ENCODE assay signal across 25 mouse cellular contexts in genomic region chr11:97737600-97737999, GRCm38 (mm10). TPM values are rescaled to one million over a fixed set of nuclear protein-coding genes. Genes with fewer than 3 reads are reported as not detected.
DNase-seq lines count a peak whose midpoint lies in the region; ATAC-seq and TF ChIP-seq lines count a peak whose summit lies in the region.
"Had no signal": no experiment of that assay in that cellular context is flagged by ENCODE, and none has a peak within 500 bp of the region (broad histone marks: within the 10 kb centered on the region; RNA-seq: fewer than 3 reads in every experiment).

No protein-coding gene starts in this region.

- H3K4me3 ChIP-seq in cerebellum, adult 2 months (replicated peaks; ENCODE audit: insufficient read depth, low read depth, low read length) = no peak overlapping the region
- H3K4me3 ChIP-seq in kidney, embryonic 15.5 days (replicated peaks) = no peak overlapping the region
- H3K4me3 ChIP-seq in embryonic facial prominence, embryonic 13.5 days = no peak overlapping the region
- no peak overlapping the region for H3K4me3 ChIP-seq in limb, embryonic 15.5 days
- no peak overlapping the region for H3K4me3 ChIP-seq in midbrain, embryonic 15.5 days
- H3K4me3 ChIP-seq: left cerebral cortex, adult 2 months; liver, embryonic 15.5 days; megakaryocyte, embryonic 14.5 days; neural tube, embryonic 12.5 days had no signal

- no peak for ATAC-seq in kidney, embryonic 15.5 days (replicated peaks; ENCODE audit: low FRiP score)
- no peak for ATAC-seq in embryonic facial prominence, embryonic 13.5 days (ENCODE audit: insufficient number of reproducible peaks, insufficient read depth, low FRiP score, low TSS enrichment, low read depth)
- ATAC-seq in limb, embryonic 15.5 days (ENCODE audit: insufficient number of reproducible peaks, low FRiP score, low TSS enrichment, low read depth) = no peak
- no peak for ATAC-seq in midbrain, embryonic 15.5 days (replicated peaks)
- ATAC-seq: activated CD4-positive, CD25-positive, alpha-beta regulatory T cell, adult 4 months; CD4-positive, CD25-positive, alpha-beta regulatory T cell, adult 4 months had no signal

- H3K27ac ChIP-seq in cerebellum, adult 2 months (ENCODE audit: insufficient read depth, low read length) = 0 out of 2 replicates have a peak overlapping the region, but pooled peaks have one; percentile 12
- H3K27ac ChIP-seq in kidney, embryonic 15.5 days = 0 out of 2 replicates have a peak overlapping the region, but pooled peaks have one; percentile 9
- H3K27ac ChIP-seq in embryonic facial prominence, embryonic 13.5 days = peak overlapping the region; percentile 44; the same call in 1 of the 2 replicates
- H3K27ac ChIP-seq in limb, embryonic 15.5 days = peak overlapping the region; percentile 47; the same call in 1 of the 2 replicates
- H3K27ac ChIP-seq in midbrain, embryonic 15.5 days = no peak overlapping the region
- H3K27ac ChIP-seq: left cerebral cortex, adult 2 months; liver, embryonic 15.5 days; neural tube, embryonic 12.5 days had no signal

- no peaks in the 10 kb centered on the region for H3K9me3 ChIP-seq in kidney, embryonic 15.5 days (replicated peaks)
- no peaks in the 10 kb centered on the region for H3K9me3 ChIP-seq in embryonic facial prominence, embryonic 13.5 days
- no peaks in the 10 kb centered on the region for H3K9me3 ChIP-seq in limb, embryonic 15.5 days
- H3K9me3 ChIP-seq in midbrain, embryonic 15.5 days = no peaks in the 10 kb centered on the region
- H3K9me3 ChIP-seq: liver, embryonic 15.5 days; megakaryocyte, embryonic 14.5 days; neural tube, embryonic 12.5 days had no signal

- DNase-seq in cerebellum, adult 2 months = no peak
- no peak for DNase-seq in cerebellum, adult 11 months
- DNase-seq in kidney, adult 11 months = no peak
- DNase-seq in neural tube, embryonic 10.5 days (ENCODE audit: extremely low spot score, low spot score) = no peak
- DNase-seq: adrenal gland, postnatal 14 days; cerebellum, adult 11-12 months; cerebellum, postnatal 25 days; gastrocnemius, postnatal 36 days; kidney, adult 8-10 months; kidney, postnatal 25 days; left cerebral cortex, postnatal 4 days; lung, postnatal 10 days; right cerebral cortex, adult 18-20 months; thymus, postnatal 14 days had no signal

- no peak for TF ChIP-seq CTCF in cerebellum, adult 2 months (IDR thresholded peaks at IDR 0.05; ENCODE audit: borderline replicate concordance, insufficient read depth, low read depth, low read length)

- no peak for TF ChIP-seq POLR2A in cerebellum, adult 2 months (IDR thresholded peaks at IDR 0.05; ENCODE audit: borderline replicate concordance, insufficient read depth, low read length)

- no peak overlapping the region for H3K9ac ChIP-seq in kidney, embryonic 15.5 days
- no peak overlapping the region for H3K9ac ChIP-seq in embryonic facial prominence, embryonic 13.5 days
- H3K9ac ChIP-seq in limb, embryonic 15.5 days = no peak overlapping the region
- no peak overlapping the region for H3K9ac ChIP-seq in midbrain, embryonic 15.5 days
- H3K9ac ChIP-seq: liver, embryonic 15.5 days; neural tube, embryonic 12.5 days had no signal

- H3K36me3 ChIP-seq in kidney, embryonic 15.5 days = peaks cover 8% of the 10 kb centered on the region; the same call in 1 of the 2 replicates
- peaks cover 5% of the 10 kb centered on the region for H3K36me3 ChIP-seq in embryonic facial prominence, embryonic 13.5 days
- H3K36me3 ChIP-seq in limb, embryonic 15.5 days = peaks cover 5% of the 10 kb centered on the region; the same call in 1 of the 2 replicates
- no peaks in the 10 kb centered on the region for H3K36me3 ChIP-seq in midbrain, embryonic 15.5 days (replicated peaks)
- H3K36me3 ChIP-seq: neural tube, embryonic 12.5 days had no signal

- H3K4me2 ChIP-seq in kidney, embryonic 15.5 days = no peak overlapping the region
- H3K4me2 ChIP-seq in embryonic facial prominence, embryonic 13.5 days = no peak overlapping the region
- H3K4me2 ChIP-seq in limb, embryonic 15.5 days = no peak overlapping the region
- H3K4me2 ChIP-seq in midbrain, embryonic 15.5 days = no peak overlapping the region
- H3K4me2 ChIP-seq: liver, embryonic 15.5 days; neural tube, embryonic 12.5 days had no signal

- WGBS in cerebellum, adult 2 months = 20% methylated on average over 4 of the region's 4 CpGs
- 71% methylated on average over 4 of the region's 4 CpGs for WGBS in kidney, embryonic 15.5 days
- 41% methylated on average over 4 of the region's 4 CpGs for WGBS in embryonic facial prominence, embryonic 13.5 days
- WGBS in limb, embryonic 15.5 days = 67% methylated on average over 4 of the region's 4 CpGs
- 70% methylated on average over 4 of the region's 4 CpGs for WGBS in midbrain, embryonic 15.5 days

- H3K4me1 ChIP-seq in cerebellum, adult 2 months (ENCODE audit: control insufficient read depth, insufficient read depth, low read length) = peaks cover 11% of the 10 kb centered on the region; the same call in 1 of the 2 replicates
- H3K4me1 ChIP-seq in kidney, embryonic 15.5 days = peaks cover 33% of the 10 kb centered on the region
- H3K4me1 ChIP-seq in embryonic facial prominence, embryonic 13.5 days = peaks cover 40% of the 10 kb centered on the region
- peaks cover 27% of the 10 kb centered on the region for H3K4me1 ChIP-seq in limb, embryonic 15.5 days
- peaks cover 18% of the 10 kb centered on the region for H3K4me1 ChIP-seq in midbrain, embryonic 15.5 days

- no peaks in the 10 kb centered on the region for H3K27me3 ChIP-seq in cerebellum, adult 2 months (ENCODE audit: control insufficient read depth, insufficient read depth, low read length)
- no peaks in the 10 kb centered on the region for H3K27me3 ChIP-seq in kidney, embryonic 15.5 days
- no peaks in the 10 kb centered on the region for H3K27me3 ChIP-seq in embryonic facial prominence, embryonic 13.5 days
- no peaks in the 10 kb centered on the region for H3K27me3 ChIP-seq in limb, embryonic 15.5 days
- no peaks in the 10 kb centered on the region for H3K27me3 ChIP-seq in midbrain, embryonic 15.5 days (replicated peaks)
- H3K27me3 ChIP-seq: liver, embryonic 15.5 days; megakaryocyte, embryonic 14.5 days; neural tube, embryonic 12.5 days had no signal

RNA-seq across cellular contexts. Expression of gene Pip4k2b, which starts 6.9 kb away (rescaled TPM):
- 47.4 and 49.5 TPM in 2 replicates for polyA plus RNA-seq in cerebellum, adult 2 months (2012; rRNA removed)
- 1.8 and 1.9 TPM in 2 replicates for polyA plus RNA-seq in kidney, embryonic 15.5 days (2015; fragmentation: Nextera tagmentation; extraction: Ambion mirVana)
- 2.3 and 3.1 TPM in 2 replicates for polyA plus RNA-seq in embryonic facial prominence, embryonic 13.5 days (2015; fragmentation: Nextera tagmentation; extraction: Ambion mirVana)
- 1.7 and 2.2 TPM in 2 replicates for polyA plus RNA-seq in limb, embryonic 15.5 days (2015; fragmentation: Nextera tagmentation; extraction: Ambion mirVana)
- polyA plus RNA-seq in midbrain, embryonic 15.5 days (2015; fragmentation: Nextera tagmentation; extraction: Ambion mirVana) = 4.3 and 4.9 TPM in 2 replicates

RNA-seq across cellular contexts. Expression of gene Cwc25, which starts 28.8 kb away (rescaled TPM):
- polyA plus RNA-seq in cerebellum, adult 2 months (2012; rRNA removed) = 17.2 and 17.7 TPM in 2 replicates
- polyA plus RNA-seq in kidney, embryonic 15.5 days (2015; fragmentation: Nextera tagmentation; extraction: Ambion mirVana) = 19.2 and 19.5 TPM in 2 replicates
- polyA plus RNA-seq in embryonic facial prominence, embryonic 13.5 days (2015; fragmentation: Nextera tagmentation; extraction: Ambion mirVana) = 22.5 and 23.3 TPM in 2 replicates
- 17.3 and 19.1 TPM in 2 replicates for polyA plus RNA-seq in limb, embryonic 15.5 days (2015; fragmentation: Nextera tagmentation; extraction: Ambion mirVana)
- 16.2 and 17.6 TPM in 2 replicates for polyA plus RNA-seq in midbrain, embryonic 15.5 days (2015; fragmentation: Nextera tagmentation; extraction: Ambion mirVana)

RNA-seq across cellular contexts. Expression of gene Psmb3, which starts 34.4 kb away (rescaled TPM):
- 291 and 295 TPM in 2 replicates for polyA plus RNA-seq in cerebellum, adult 2 months (2012; rRNA removed)
- polyA plus RNA-seq in kidney, embryonic 15.5 days (2015; fragmentation: Nextera tagmentation; extraction: Ambion mirVana) = 475 and 488 TPM in 2 replicates
- 443 and 487 TPM in 2 replicates for polyA plus RNA-seq in embryonic facial prominence, embryonic 13.5 days (2015; fragmentation: Nextera tagmentation; extraction: Ambion mirVana)
- polyA plus RNA-seq in limb, embryonic 15.5 days (2015; fragmentation: Nextera tagmentation; extraction: Ambion mirVana) = 413 and 414 TPM in 2 replicates
- polyA plus RNA-seq in midbrain, embryonic 15.5 days (2015; fragmentation: Nextera tagmentation; extraction: Ambion mirVana) = 421 and 431 TPM in 2 replicates

RNA-seq across cellular contexts. Expression of gene Pcgf2, which starts 37.3 kb away (rescaled TPM):
- polyA plus RNA-seq in cerebellum, adult 2 months (2012; rRNA removed) = 54.3 and 59.5 TPM in 2 replicates
- polyA plus RNA-seq in kidney, embryonic 15.5 days (2015; fragmentation: Nextera tagmentation; extraction: Ambion mirVana) = 13.2 and 16.6 TPM in 2 replicates
- polyA plus RNA-seq in embryonic facial prominence, embryonic 13.5 days (2015; fragmentation: Nextera tagmentation; extraction: Ambion mirVana) = 17.2 and 20.9 TPM in 2 replicates
- polyA plus RNA-seq in limb, embryonic 15.5 days (2015; fragmentation: Nextera tagmentation; extraction: Ambion mirVana) = 13.1 and 14.7 TPM in 2 replicates
- 23.1 TPM in 2 replicates for polyA plus RNA-seq in midbrain, embryonic 15.5 days (2015; fragmentation: Nextera tagmentation; extraction: Ambion mirVana)

RNA-seq across cellular contexts. Expression of gene 1700001P01Rik, which starts 38.1 kb away (rescaled TPM):
- 0.80 and 0.81 TPM in 2 replicates for polyA plus RNA-seq in cerebellum, adult 2 months (2012; rRNA removed)
- polyA plus RNA-seq in kidney, embryonic 15.5 days (2015; fragmentation: Nextera tagmentation; extraction: Ambion mirVana) = 0.62 and 0.67 TPM in 2 replicates
- 0.62 and 0.84 TPM in 2 replicates for polyA plus RNA-seq in embryonic facial prominence, embryonic 13.5 days (2015; fragmentation: Nextera tagmentation; extraction: Ambion mirVana)
- 0.35 TPM in 1 of 2 replicates, not detected in the other for polyA plus RNA-seq in limb, embryonic 15.5 days (2015; fragmentation: Nextera tagmentation; extraction: Ambion mirVana)
- 0.50 and 1.1 TPM in 2 replicates for polyA plus RNA-seq in midbrain, embryonic 15.5 days (2015; fragmentation: Nextera tagmentation; extraction: Ambion mirVana)
- polyA plus RNA-seq: CD4-positive, CD25-positive, alpha-beta regulatory T cell, adult 4 months; heart, postnatal 0 days; liver, embryonic 15.5 days had no signal
